Mouse (Mus musculus) spleen, postnatal 0 days (tissue): ENCODE measurements around the gene Gm9268. TPM values are rescaled to one million over a fixed set of nuclear protein-coding genes. Genes with fewer than 3 reads are reported as not detected.

Experiments used
- polyA plus RNA-seq: library from polyadenylated mRNA; unstranded; fragments of >200 nt; fragmentation: Nextera tagmentation; extraction: Ambion mirVana; gene quantifications from 2 replicates; pipeline ENCODE4 v1.2.1, GENCODE M21; 2015

Gm9268 gene
- polyA plus RNA-seq = not detected in 2 replicates

GRCm38 (mm10) chr7:43018465-43018864, at the start of gene Gm9268:
Gm9268 (plus strand) TSS chr7:43018765.

Other genes starting within 250 kb of the Gm9268 start
- not detected in 2 replicates for gene Vmn2r62, start 225.2 kb upstream of the Gm9268 start, polyA plus RNA-seq
- gene Gm2381, start 151.5 kb upstream of the Gm9268 start, polyA plus RNA-seq = not detected in 2 replicates
- gene Vmn2r63, start 84.9 kb upstream of the Gm9268 start, polyA plus RNA-seq = not detected in 2 replicates
- gene Zfp936, start 95.5 kb downstream of the Gm9268 start, polyA plus RNA-seq = not detected in 2 replicates